Mouse (Mus musculus) B cell, adult (primary cell): ENCODE results near the gene Bhlha15. TPM values are rescaled to one million over a fixed set of nuclear protein-coding genes. Genes with fewer than 3 reads are reported as not detected.

ENCODE experiments used
- total RNA-seq: library from RNA; stranded (reverse); gene quantifications from 4 replicates; pipeline ENCODE4 v1.2.4, GENCODE M21; 2023; ENCODE audit not compliant: inconsistent age

The Bhlha15 gene
- total RNA-seq: 6.6 to 8.0 TPM (median 7.1 TPM) in 4 replicates

DNA sequence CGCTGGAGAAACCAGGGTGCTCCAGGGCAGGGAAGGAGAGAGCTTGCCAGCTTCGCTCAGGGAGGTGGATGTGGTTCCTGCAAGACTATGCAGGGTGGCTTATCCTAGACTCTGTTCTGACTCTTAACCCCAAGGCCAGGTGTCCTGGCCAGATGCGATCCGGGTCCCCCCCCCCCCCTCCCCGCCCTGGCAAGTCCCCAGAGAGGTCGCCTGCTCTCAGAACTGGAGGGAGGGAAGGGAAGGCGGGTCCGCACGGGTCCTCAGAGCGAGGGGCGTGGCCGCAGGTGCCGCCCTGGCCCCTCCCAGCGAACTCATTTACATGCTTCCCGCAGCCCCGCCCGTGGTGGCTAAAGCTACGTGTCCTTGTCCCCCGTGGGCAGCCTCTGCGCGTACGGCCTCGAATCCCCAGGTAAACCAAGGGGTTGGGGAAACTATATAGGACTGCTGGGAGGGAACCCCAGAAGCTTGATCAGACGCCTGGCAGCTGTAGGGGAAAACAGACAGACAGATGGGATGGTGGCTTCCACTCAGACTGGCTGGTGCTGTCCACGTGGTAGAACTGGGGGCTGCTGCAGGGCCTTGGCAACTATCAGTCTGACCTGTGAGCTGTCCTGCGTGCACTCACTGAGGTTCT is at the start of gene Bhlha15:
Bhlha15 (plus strand) TSS at position 337 of the 634 bp plus-strand sequence.

DNA sequence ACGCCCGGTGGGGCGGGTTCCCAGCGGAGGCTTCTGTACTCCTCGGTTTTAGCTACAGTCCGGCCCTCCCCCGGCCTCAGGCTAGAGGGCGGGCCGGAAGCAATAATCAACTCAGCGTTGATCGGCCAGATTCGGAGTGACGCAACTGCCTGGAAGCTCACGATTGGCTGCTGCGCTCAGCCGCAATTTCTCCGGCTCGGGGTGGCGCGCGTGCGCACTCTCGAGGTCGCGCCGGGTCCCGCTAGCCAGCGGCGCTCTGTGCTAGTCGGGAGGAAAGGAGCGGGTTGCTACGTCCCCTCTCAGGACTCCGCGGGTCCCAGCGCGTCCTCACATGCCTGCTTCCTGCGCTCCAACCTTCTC is 33.4 kb downstream of the Bhlha15 start, which contains the start of gene Tecpr1:
Tecpr1 (minus strand) TSS at position 113 of the 360 bp plus-strand sequence.

Other genes with a start within 250 kb of the Bhlha15 start
- 90.9 to 101 TPM (median 96.0 TPM) in 4 replicates for gene Ccz1, start 175.4 kb upstream of the Bhlha15 start, total RNA-seq
- gene Ocm, start 163.6 kb upstream of the Bhlha15 start, total RNA-seq: not detected in 4 replicates
- 50.8 to 52.9 TPM (median 51.7 TPM) in 4 replicates for gene Lmtk2, start 89.8 kb upstream of the Bhlha15 start, total RNA-seq
- 192 to 216 TPM (median 212 TPM) in 4 replicates for gene Tecpr1, start 33.3 kb downstream of the Bhlha15 start, total RNA-seq
- 106 to 116 TPM (median 108 TPM) in 4 replicates for gene Bri3, start 54.2 kb downstream of the Bhlha15 start, total RNA-seq
- 4.7 to 6.5 TPM (median 5.6 TPM) in 4 replicates for gene Baiap2l1, start 167.8 kb downstream of the Bhlha15 start, total RNA-seq